Mouse (Mus musculus) lung, adult 2 months (tissue): ENCODE results near the gene Spata13.

Source experiments
- CTCF ChIP-seq: fragments of 200-500 bp; IDR thresholded peaks from 2 replicates; pipeline ENCODE4 v1.5.1; 2011; ENCODE audit warnings: mild to moderate bottlenecking, low read length, control low read depth; ENCODE audit not compliant: insufficient read depth
- POLR2A ChIP-seq: fragments of 200-500 bp; IDR thresholded peaks from 2 replicates; pipeline ENCODE4 v1.6.1; 2011; ENCODE audit warnings: low read depth, mild to moderate bottlenecking, control low read depth, low read length, borderline replicate concordance; ENCODE audit errors: extremely low read depth

GRCm38 (mm10) chr14:60697351-60697750 lies 63.5 kb downstream of the Spata13 start:
- TF ChIP-seq POLR2A = no peak
- no peak for TF ChIP-seq CTCF
